Mouse (Mus musculus): ENCODE measurements around the gene Psmb7.

- no peak for TF ChIP-seq POLR2A (IDR thresholded peaks at IDR 0.05; ENCODE audit: control insufficient read depth, extremely low read depth, insufficient read depth, low read length, poor library complexity)
- TF ChIP-seq CTCF (IDR thresholded peaks at IDR 0.05; ENCODE audit: borderline replicate concordance, control insufficient read depth, extremely low read depth, insufficient read depth, low read length, poor library complexity): no peak
Measured at GRCm38 (mm10) chr2:38623821-38624590, 19.9 kb downstream of the Psmb7 start.

All from thymus, adult 2 months (tissue).